Mouse (Mus musculus) lung, embryonic 16.5 days (tissue): Measurements from ENCODE around the gene Pspc1. TPM values are rescaled to one million over a fixed set of nuclear protein-coding genes. Genes with fewer than 3 reads are reported as not detected.

Experiments
- polyA plus RNA-seq: library from polyadenylated mRNA; unstranded; fragments of >200 nt; fragmentation: Nextera tagmentation; extraction: Ambion mirVana; gene quantifications from 2 replicates; pipeline ENCODE4 v1.2.1, GENCODE M21; 2015

Gene Pspc1
- polyA plus RNA-seq, 1 experiment from 2014 or later = 19.2 TPM

Other genes starting within 250 kb of the Pspc1 start
- 9.8 and 12.7 TPM in 2 replicates for gene Cenpj, start 202.9 kb downstream of the Pspc1 start, polyA plus RNA-seq
- gene Parp4, start 202.7 kb downstream of the Pspc1 start, polyA plus RNA-seq = 7.7 and 8.1 TPM in 2 replicates
- gene Mphosph8, start 110.1 kb downstream of the Pspc1 start, polyA plus RNA-seq = 18.6 and 26.1 TPM in 2 replicates
- 27.3 and 31.1 TPM in 2 replicates for gene Zmym5, start 33.4 kb upstream of the Pspc1 start, polyA plus RNA-seq
- gene Zmym2, start 108.3 kb upstream of the Pspc1 start, polyA plus RNA-seq = 43.0 and 48.5 TPM in 2 replicates